Mouse (Mus musculus): ENCODE results near the gene Thsd4. TPM values are rescaled to one million over a fixed set of nuclear protein-coding genes. Genes with fewer than 3 reads are reported as not detected.

The Thsd4 gene
- polyA plus RNA-seq, 1 experiment from 2014 or later = 6.0 TPM

DNA sequence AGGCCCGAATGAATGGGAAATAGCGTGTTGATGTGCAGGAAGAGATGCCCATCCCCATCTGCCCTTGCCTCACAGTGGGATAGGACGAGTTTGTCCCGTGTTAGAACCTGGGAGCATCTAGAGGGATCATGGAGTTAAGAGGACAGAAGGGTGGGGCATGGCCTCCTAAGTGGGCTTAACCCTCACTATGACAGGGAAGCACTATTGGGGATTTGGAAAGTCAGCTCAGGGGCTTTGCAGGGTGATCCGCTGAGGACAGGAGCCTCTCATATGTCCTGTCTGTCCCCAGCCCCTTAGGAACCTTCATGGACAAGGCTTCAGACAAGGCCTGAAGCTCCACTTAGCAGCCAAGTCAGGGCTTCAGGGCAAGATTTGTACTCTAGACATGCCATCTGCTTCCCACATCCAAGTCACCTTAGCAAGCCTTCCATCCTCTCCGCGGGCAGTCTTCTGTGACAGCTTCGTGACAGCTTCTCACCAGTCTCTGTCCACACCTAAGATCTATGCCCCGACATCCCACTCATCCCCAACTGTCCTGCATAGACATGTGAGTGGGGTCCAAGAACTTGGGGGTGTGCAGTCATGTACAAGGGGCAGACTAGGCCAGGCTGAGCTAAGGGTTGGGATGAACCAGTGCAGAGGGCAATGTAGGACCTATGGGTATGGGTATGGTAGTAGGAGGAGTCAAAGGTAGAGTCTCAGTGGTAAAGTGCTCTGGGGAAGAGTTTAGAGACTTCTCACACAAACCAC is 570.7 kb downstream of the Thsd4 start:
- 93% methylated on average over 9 of the region's 9 CpGs for WGBS
- H3K9ac ChIP-seq = no peak overlapping the region
- H3K27ac ChIP-seq = no peak overlapping the region
- H3K4me1 ChIP-seq = no peaks in the 10 kb centered on the region
- no peaks in the 10 kb centered on the region for H3K9me3 ChIP-seq (replicated peaks)
- H3K4me2 ChIP-seq = no peak overlapping the region
- H3K4me3 ChIP-seq = no peak overlapping the region
- no peaks in the 10 kb centered on the region for H3K27me3 ChIP-seq
- no peaks in the 10 kb centered on the region for H3K36me3 ChIP-seq (ENCODE audit: poor library complexity, severe bottlenecking)
- ATAC-seq = no peak

DNA sequence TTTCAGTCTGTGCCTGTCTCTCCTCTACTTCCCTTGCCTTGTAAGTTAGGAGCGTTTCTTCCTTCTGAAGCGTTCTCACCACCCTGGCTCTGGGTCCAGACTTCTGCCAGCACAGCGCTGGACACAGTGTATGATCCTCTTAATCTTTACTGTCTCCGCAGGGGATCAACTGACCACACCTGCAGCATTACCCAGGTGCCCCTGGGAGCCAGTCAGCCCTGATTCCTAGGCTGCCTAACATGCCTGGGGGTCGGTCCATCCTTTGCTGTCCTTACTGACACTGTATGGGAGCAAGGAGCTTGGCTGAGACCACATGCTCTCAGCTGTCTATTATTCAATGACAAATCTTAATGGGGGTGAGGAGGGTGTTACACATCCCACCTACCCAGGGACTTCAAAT is 571.9 kb downstream of the Thsd4 start:
- no peak overlapping the region for H3K9ac ChIP-seq
- H3K27me3 ChIP-seq = no peaks in the 10 kb centered on the region
- no peaks in the 10 kb centered on the region for H3K4me1 ChIP-seq
- ATAC-seq = no peak
- H3K4me3 ChIP-seq = no peak overlapping the region
- no peaks in the 10 kb centered on the region for H3K36me3 ChIP-seq (ENCODE audit: poor library complexity, severe bottlenecking)
- no peaks in the 10 kb centered on the region for H3K9me3 ChIP-seq (replicated peaks)
- H3K27ac ChIP-seq = no peak overlapping the region
- WGBS = 88% methylated on average over 5 of the region's 5 CpGs
- no peak overlapping the region for H3K4me2 ChIP-seq

DNA sequence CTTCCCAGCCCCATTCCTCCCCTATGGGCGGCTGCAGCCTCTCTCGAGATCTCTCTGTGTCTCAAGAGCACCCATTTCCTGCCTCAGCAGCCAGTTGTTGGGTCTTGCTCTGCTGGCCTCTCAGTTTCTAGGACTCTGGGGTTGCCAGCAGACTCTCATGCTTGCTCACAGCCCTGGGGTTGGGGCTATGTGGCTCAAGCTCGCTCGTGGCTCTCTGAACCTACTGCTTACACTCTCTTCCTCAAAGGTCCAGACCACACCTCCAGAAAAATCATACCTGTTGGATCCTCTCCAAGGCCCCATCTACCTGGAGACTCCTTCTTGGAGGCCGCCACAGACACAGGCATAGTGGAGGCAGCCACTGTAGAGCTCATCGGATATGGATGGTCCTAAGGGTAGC is 572.3 kb downstream of the Thsd4 start:
- no peaks in the 10 kb centered on the region for H3K4me1 ChIP-seq
- H3K9me3 ChIP-seq (replicated peaks) = no peaks in the 10 kb centered on the region
- H3K27ac ChIP-seq = no peak overlapping the region
- WGBS = 86% methylated on average over 6 of the region's 6 CpGs
- no peak overlapping the region for H3K4me2 ChIP-seq
- no peak overlapping the region for H3K4me3 ChIP-seq
- H3K36me3 ChIP-seq (ENCODE audit: poor library complexity, severe bottlenecking) = no peaks in the 10 kb centered on the region
- H3K9ac ChIP-seq = no peak overlapping the region
- ATAC-seq = no peak
- no peaks in the 10 kb centered on the region for H3K27me3 ChIP-seq

DNA sequence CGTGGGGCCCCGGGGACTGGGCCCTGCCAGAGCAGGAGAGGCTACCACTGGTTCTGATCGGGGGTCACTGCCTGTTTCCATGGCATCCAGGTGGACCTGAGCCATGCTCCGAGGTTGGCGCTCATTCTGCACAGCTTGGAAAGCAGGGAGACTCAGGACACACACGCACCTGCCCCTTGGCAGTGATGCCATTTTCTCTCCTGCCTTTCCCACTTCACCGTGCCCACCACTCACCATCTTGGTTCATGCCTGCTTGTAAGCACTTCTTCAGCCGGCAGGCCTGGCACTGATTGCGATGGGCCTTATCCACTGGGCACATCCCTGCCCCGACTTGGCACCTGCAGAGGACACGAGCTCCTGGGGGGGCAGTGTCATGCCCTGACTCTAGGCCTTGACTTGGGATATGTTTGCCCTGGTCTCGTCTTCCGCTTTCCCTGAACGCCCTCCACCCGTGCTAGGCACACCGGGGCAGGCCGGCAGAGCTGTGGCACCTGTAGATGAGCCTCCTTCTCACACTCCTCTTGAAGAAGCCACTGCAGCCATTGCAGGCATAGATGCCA is 573.1 kb downstream of the Thsd4 start:
- ATAC-seq = no peak
- Histone ChIP-seq H3K27ac (no peak overlapping the region), H3K4me2 (no peak overlapping the region), H3K36me3 (ENCODE audit: poor library complexity, severe bottlenecking) (no peaks in the 10 kb centered on the region), H3K9ac (no peak overlapping the region), H3K4me3 (no peak overlapping the region), H3K27me3 (no peaks in the 10 kb centered on the region), H3K9me3 (replicated peaks) (no peaks in the 10 kb centered on the region), H3K4me1 (no peaks in the 10 kb centered on the region)
- WGBS = 91% methylated on average over 17 of the region's 17 CpGs

DNA sequence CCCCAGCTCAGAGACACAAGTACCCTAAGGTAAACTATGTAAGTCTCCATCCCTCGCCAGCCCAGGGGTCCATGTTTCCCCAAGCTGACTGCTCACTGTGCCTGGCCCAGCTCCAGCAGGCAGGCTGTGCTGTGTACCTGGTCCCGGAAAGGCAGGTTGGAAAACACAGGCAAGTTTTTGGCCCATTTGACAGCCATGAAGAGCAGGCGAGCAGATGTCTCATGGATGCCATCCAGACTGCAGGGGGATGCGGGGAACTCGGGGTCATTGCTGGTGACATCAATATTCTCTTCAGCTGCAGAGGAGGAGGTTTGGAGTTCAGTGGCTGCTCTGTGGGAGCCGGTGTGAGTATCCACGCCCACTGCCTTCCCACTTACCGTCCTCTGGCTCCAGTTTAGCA is 573.6 kb downstream of the Thsd4 start:
- no peak overlapping the region for H3K4me2 ChIP-seq
- no peaks in the 10 kb centered on the region for H3K4me1 ChIP-seq
- H3K27me3 ChIP-seq = no peaks in the 10 kb centered on the region
- no peak for ATAC-seq
- no peaks in the 10 kb centered on the region for H3K9me3 ChIP-seq (replicated peaks)
- H3K9ac ChIP-seq = no peak overlapping the region
- H3K36me3 ChIP-seq (ENCODE audit: poor library complexity, severe bottlenecking) = no peaks in the 10 kb centered on the region
- H3K4me3 ChIP-seq = no peak overlapping the region
- 75% methylated on average over 8 of the region's 8 CpGs for WGBS
- H3K27ac ChIP-seq = no peak overlapping the region

DNA sequence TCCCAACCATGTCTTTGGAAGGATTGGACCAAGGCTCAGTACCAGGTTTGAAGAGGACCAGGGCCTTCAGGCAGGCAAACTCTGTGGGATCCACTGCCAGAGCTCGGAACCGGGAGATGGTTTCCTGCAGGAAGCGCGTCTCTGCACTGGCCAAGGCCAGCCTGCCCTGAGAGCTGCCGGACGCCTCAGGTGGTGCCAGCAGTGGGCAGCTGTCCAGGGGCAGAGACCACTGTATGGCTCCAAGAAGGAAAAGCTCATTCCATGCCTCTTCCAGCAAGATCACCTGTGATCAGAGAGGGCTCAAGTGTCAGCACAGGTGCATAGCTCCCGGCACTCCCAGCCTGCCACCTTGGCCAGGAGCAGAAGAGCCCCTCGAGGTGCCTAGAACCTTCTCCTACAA is 574.6 kb downstream of the Thsd4 start:
- Histone ChIP-seq H3K36me3 (ENCODE audit: poor library complexity, severe bottlenecking) (no peaks in the 10 kb centered on the region), H3K27me3 (no peaks in the 10 kb centered on the region), H3K4me2 (no peak overlapping the region), H3K27ac (no peak overlapping the region), H3K9ac (no peak overlapping the region), H3K9me3 (replicated peaks) (no peaks in the 10 kb centered on the region), H3K4me3 (no peak overlapping the region), H3K4me1 (no peaks in the 10 kb centered on the region)
- WGBS = 89% methylated on average over 8 of the region's 8 CpGs
- no peak for ATAC-seq

DNA sequence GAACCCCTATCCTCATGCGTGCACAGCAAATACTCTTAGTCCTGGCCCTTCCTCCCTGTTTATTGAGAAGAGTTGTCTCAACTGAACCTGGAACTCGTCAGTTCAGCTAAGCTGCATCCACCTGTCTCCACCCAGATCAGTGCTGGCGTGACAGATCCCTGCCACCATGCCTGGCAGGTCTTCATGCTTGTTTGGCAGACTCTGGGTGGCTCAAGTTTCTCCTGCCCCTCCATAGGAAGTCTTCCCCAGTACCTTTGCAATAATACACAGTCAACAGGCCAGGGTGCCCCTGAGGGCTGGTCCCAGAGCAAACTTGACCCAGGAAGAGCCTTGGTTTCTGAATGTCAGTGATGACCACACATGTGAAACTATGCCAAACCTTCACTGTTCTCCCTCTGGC is 576.6 kb downstream of the Thsd4 start:
- 75% methylated on average over 3 of the region's 3 CpGs for WGBS
- no peak overlapping the region for H3K4me2 ChIP-seq
- H3K9ac ChIP-seq = no peak overlapping the region
- no peak for ATAC-seq
- H3K27ac ChIP-seq = no peak overlapping the region
- no peaks in the 10 kb centered on the region for H3K36me3 ChIP-seq (ENCODE audit: poor library complexity, severe bottlenecking)
- no peaks in the 10 kb centered on the region for H3K4me1 ChIP-seq
- no peaks in the 10 kb centered on the region for H3K9me3 ChIP-seq (replicated peaks)
- H3K27me3 ChIP-seq = no peaks in the 10 kb centered on the region
- no peak overlapping the region for H3K4me3 ChIP-seq

DNA sequence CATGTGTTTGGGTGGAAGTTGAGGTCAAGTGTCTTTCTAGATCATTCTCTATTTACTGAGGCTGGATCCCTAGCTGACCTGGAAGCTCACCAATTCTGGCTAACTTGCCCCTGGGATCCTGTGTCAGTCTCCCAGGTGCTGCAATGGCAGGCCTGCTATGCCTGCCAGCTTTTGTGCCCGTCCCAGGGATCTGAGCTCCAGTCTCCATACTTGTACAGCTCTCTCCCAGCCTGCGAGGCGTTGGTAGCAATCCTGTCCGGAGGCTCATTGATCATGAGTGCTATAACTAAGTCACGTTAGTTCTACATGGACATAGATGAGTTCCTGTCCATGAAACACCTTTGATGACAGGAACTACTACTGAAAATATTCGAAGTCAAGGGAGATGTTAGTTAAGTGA is 578.0 kb downstream of the Thsd4 start:
- Histone ChIP-seq H3K4me1 (no peaks in the 10 kb centered on the region), H3K4me3 (no peak overlapping the region), H3K9me3 (replicated peaks) (no peaks in the 10 kb centered on the region), H3K9ac (no peak overlapping the region), H3K4me2 (no peak overlapping the region), H3K27ac (no peak overlapping the region), H3K36me3 (ENCODE audit: poor library complexity, severe bottlenecking) (no peaks in the 10 kb centered on the region), H3K27me3 (no peaks in the 10 kb centered on the region)
- WGBS = 91% methylated on average over 6 of the region's 6 CpGs
- ATAC-seq = no peak

DNA sequence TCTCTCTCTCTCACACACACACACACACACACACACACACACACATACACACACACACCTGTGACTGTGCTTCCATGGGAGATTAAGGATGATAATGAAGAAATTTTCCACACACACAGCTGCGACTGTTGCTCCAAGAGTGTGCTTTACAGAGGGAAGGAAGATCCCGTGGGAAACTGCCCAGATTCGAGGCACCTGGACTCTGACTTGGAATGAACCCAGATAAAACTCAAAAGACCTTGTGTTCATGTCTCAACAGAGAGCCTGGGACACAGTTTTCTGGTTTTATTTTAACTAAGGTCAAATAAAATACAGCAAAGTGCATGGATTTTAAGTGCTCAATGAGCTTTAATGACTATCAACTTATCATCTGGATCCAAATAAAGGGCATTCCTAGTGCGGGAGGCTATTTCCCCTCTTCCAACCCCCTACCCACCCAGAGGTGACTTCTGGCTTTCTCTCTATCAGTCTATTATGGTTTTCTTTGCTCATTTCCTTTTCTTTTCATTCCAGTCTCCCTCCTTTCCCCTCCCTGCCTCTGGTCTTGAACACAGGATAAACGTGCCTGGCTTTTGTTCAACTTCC is 579.3 kb downstream of the Thsd4 start:
- no peaks in the 10 kb centered on the region for H3K36me3 ChIP-seq (ENCODE audit: poor library complexity, severe bottlenecking)
- no peak overlapping the region for H3K9ac ChIP-seq
- no peak for ATAC-seq
- H3K4me1 ChIP-seq = no peaks in the 10 kb centered on the region
- H3K9me3 ChIP-seq (replicated peaks) = no peaks in the 10 kb centered on the region
- H3K27me3 ChIP-seq = no peaks in the 10 kb centered on the region
- H3K27ac ChIP-seq = no peak overlapping the region
- 65% methylated on average over 5 of the region's 5 CpGs for WGBS
- H3K4me3 ChIP-seq = no peak overlapping the region
- no peak overlapping the region for H3K4me2 ChIP-seq

DNA sequence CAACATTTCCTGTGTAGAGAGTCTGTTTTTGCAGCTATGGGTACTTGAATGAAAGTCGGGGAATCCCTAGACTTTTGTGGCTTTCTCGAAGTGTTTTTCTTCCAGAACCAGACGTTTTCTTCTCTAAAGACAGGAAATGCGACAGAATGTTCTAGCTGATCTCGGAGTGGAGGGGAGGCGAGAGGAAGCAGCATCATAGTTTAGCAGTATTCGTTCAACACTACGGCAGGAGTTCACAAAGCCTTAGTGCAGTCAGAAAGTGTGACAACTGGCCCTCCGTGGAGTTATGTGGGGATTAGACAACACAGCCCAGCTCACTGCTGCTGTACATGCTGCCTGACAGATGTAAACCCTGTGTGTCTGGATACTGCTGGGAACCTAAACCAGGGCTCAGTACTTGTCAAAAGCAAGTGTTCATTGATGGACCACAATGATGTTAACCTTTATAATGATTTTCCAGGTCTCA is 579.9 kb downstream of the Thsd4 start:
- H3K4me3 ChIP-seq = no peak overlapping the region
- H3K9ac ChIP-seq = no peak overlapping the region
- ATAC-seq = no peak
- no peak overlapping the region for H3K27ac ChIP-seq
- H3K4me2 ChIP-seq = no peak overlapping the region
- no peaks in the 10 kb centered on the region for H3K27me3 ChIP-seq
- no peaks in the 10 kb centered on the region for H3K36me3 ChIP-seq (ENCODE audit: poor library complexity, severe bottlenecking)
- H3K4me1 ChIP-seq = no peaks in the 10 kb centered on the region
- no peaks in the 10 kb centered on the region for H3K9me3 ChIP-seq (replicated peaks)
- WGBS = 86% methylated on average over 9 of the region's 9 CpGs

DNA sequence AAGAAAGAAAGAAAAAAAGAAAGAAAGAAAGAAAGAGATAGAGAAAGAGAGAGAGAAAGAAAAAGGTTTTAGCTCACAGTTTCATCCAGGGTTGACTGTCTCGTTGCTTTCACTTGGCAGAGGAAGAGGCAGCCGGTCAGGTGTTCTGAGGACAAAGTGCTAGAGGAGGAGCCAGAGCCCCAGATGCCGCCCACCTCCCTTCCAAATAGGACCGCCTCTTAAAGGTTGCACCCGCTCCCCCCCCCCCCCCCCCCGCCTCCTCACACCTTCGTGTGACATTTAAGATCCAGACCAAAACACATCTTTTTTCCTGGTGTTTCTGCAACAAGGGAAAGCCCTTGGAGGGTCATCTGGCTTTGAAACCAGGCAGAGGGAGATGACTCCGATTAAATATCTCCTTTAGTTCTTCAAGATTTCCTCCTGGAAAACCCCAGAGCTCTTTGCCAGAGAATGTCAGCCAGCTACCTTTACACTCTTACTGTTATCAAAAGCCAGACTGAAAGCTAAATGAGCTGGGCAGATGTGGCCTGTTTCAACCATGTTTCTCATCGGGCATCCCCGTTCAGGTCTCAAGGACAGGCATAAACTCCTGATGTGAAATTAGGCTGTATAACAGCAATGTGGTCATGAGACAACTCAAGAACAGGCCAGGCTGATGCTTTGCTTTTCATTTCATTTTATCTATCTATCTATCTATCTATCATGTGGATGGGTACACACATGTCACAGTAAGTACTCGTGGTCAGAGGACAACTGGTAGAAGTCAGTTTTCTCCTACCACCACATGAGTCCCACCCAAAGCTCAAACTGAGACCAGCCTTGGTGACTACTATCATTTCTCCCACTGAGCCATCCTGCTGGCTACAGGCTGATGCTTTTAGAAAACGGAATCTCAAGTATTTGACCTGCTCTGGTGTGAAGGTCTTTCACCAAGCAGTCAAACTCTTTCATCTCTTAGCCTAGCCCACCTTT is 580.6 kb downstream of the Thsd4 start:
- no peaks in the 10 kb centered on the region for H3K36me3 ChIP-seq (ENCODE audit: poor library complexity, severe bottlenecking)
- WGBS = 84% methylated on average over 12 of the region's 12 CpGs
- H3K4me1 ChIP-seq = no peaks in the 10 kb centered on the region
- H3K9ac ChIP-seq = no peak overlapping the region
- no peak for ATAC-seq
- no peak overlapping the region for H3K4me2 ChIP-seq
- H3K4me3 ChIP-seq = no peak overlapping the region
- H3K27me3 ChIP-seq = no peaks in the 10 kb centered on the region
- no peaks in the 10 kb centered on the region for H3K9me3 ChIP-seq (replicated peaks)
- no peak overlapping the region for H3K27ac ChIP-seq

DNA sequence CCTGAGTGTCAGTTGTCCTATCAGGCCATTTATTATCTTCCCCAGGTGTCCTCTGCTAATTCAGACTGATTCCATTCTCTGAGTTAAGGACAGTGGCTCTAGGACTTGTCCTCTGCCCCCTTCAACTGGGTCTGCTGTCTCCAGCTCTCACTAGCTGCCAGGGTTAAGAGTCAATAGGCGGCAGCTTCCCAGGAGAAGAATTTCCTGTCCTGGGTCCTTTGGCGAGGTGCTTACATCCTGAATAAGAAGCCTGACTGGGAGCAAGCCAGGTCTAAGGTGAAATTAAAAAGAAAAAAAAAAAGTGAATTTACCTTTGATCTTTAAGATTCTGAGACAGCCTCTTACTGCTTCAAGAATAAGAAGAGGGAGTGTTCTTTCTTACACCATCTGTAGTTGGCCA is 582.2 kb downstream of the Thsd4 start:
- WGBS = 74% methylated on average over 2 of the region's 2 CpGs
- no peak for ATAC-seq
- no peak overlapping the region for H3K9ac ChIP-seq

More for the DNA sequence above, 582.2 kb downstream of the Thsd4 start:
- no peak overlapping the region for H3K4me2 ChIP-seq
- H3K4me3 ChIP-seq = no peak overlapping the region
- no peaks in the 10 kb centered on the region for H3K36me3 ChIP-seq (ENCODE audit: poor library complexity, severe bottlenecking)
- no peak overlapping the region for H3K27ac ChIP-seq
- H3K9me3 ChIP-seq (replicated peaks) = no peaks in the 10 kb centered on the region
- H3K4me1 ChIP-seq = no peaks in the 10 kb centered on the region
- no peaks in the 10 kb centered on the region for H3K27me3 ChIP-seq
